Mouse (Mus musculus) bone marrow, adult 2 months (tissue): ENCODE results near the gene Celf5.

ENCODE experiments used
- CTCF ChIP-seq: fragments of 200-500 bp; IDR thresholded peaks from 2 replicates; pipeline ENCODE4 v1.5.1; 2011; ENCODE audit warnings: low read length, control low read depth; ENCODE audit not compliant: control insufficient read depth, insufficient read depth
- POLR2A ChIP-seq: fragments of 200-500 bp; IDR thresholded peaks from 2 replicates; pipeline ENCODE4 v1.6.1; 2011; ENCODE audit warnings: low read depth, mild to moderate bottlenecking, control low read depth, low read length, borderline replicate concordance; ENCODE audit not compliant: control insufficient read depth

DNA sequence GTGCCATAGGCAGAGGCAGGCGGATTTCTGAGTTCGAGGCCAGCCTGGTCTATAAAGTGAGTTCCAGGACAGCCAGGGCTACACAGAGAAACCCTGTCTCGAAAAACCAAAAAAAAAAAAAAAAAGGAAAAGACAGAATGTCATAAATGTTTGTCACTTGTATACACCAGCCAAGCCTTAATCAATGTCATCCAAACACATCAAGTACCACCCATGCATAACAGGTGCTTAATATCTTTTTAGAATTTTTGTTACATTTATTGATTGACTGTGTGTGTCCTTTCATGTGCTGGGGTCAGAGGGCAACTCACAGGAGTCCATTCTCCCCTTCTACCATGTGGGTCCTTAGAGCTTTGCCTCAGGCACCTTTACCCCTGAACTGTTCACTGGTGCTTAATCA, 17.5 kb upstream of the Celf5 start, which contains the start of gene S1pr4:
- TF ChIP-seq POLR2A = no peak
- no peak for TF ChIP-seq CTCF
